Mouse (Mus musculus) MEL (cell line): ENCODE data around the gene Fgfr1op2.

Source experiments
- CTCF ChIP-seq, 3 experiments: IDR thresholded peaks in 2 of 3; conservative IDR thresholded peaks in 1 of 3; 2 replicates each; pipeline ENCODE4 v1.5.1; 2011 to 2012; ENCODE audit warnings: low read length in 3 of 3, low read depth in 2 of 3, mild to moderate bottlenecking in 2 of 3, improper control_type of control experiment in 1 of 3, inconsistent platforms in 1 of 3, mixed read lengths in 1 of 3, moderate library complexity in 1 of 3; ENCODE audit not compliant: control insufficient read depth in 1 of 3, insufficient read depth in 1 of 3, poor library complexity in 1 of 3, severe bottlenecking in 1 of 3
- MAZ ChIP-seq: IDR thresholded peaks from 2 replicates; pipeline ENCODE4 v1.6.1; 2012; ENCODE audit warnings: low read depth, mild to moderate bottlenecking, inconsistent platforms, low read length, improper control_type of control experiment

- no peak for TF ChIP-seq CTCF (IDR thresholded peaks at IDR 0.05 in 2 of 3, conservative IDR thresholded peaks at IDR 0.05 in 1 of 3; ENCODE audit: control insufficient read depth in 1 of 3, insufficient read depth in 1 of 3, low read depth in 2 of 3, low read length in 3 of 3, poor library complexity in 1 of 3, severe bottlenecking in 1 of 3)
- TF ChIP-seq MAZ: no peak
These were observed 26.6 kb upstream of the Fgfr1op2 start for GRCm38 (mm10) chr6:146550421-146550820.
